Mouse (Mus musculus): ENCODE data around the gene Sppl2c. TPM values are rescaled to one million over a fixed set of nuclear protein-coding genes. Genes with fewer than 3 reads are reported as not detected.
A peak's percentile ranks its signal among the peaks of the same experiment; 100 is the strongest.

Sppl2c gene
- polyA plus RNA-seq, 1 experiment = not detected

DNA sequence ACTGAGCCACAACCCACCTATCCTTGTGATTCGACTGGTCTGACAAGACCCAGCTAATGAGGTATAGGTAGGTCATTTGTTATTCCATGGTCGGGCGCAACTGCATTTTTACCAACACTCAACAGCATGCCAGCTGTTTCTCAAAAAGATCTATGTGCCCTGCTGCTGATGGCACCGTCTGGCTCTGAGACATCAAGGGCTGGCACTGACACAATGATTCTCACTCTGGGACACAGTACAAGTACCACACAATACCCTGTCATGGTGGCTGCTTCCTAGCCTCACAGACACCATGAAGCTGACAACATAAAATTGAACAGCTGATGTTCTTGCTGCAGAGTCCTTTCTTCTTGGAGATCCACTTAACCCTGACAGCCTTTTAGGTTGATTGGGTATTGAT is 34.2 kb downstream of the Sppl2c start:
- WGBS = 75% methylated on average over 4 of the region's 4 CpGs

DNA sequence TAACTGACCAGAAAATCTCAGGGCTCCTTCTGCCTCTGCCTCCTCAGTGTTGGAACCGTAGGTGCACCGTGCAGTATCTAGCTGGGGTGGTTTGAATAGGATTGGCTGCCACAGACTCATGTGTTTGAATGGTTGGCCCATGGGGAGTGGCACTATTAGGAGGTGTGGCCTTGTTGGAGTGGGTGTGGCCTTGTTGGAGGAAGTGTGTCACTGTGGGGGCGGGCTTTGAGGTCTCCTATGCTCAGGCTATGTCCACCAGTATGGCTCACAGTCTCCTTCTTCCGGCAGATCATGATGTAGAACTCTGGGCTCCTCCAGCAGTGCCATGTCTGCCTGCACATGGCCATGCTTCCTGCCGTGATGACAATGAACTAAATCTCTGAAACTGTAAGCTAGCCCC is 35.6 kb downstream of the Sppl2c start:
- H3K4me1 ChIP-seq (ENCODE audit: control insufficient read depth, insufficient read depth, low read length) = no peaks in the 10 kb centered on the region
- H3K4me3 ChIP-seq (replicated peaks; ENCODE audit: extremely low read depth, low read depth, low read length) = no peak overlapping the region
- TF ChIP-seq CTCF (IDR thresholded peaks at IDR 0.05; ENCODE audit: insufficient read depth, low read length) (no peak), POLR2A (IDR thresholded peaks at IDR 0.05; ENCODE audit: borderline replicate concordance, extremely low read depth, low read depth, low read length) (no peak)
- DNase-seq = no peak
- WGBS = 74% methylated on average over 5 of the region's 5 CpGs

More for the DNA sequence above, 34.2 kb downstream of the Sppl2c start:
- H3K4me1 ChIP-seq (ENCODE audit: control insufficient read depth, insufficient read depth, low read length) = no peaks in the 10 kb centered on the region
- DNase-seq = no peak
- H3K4me3 ChIP-seq (replicated peaks; ENCODE audit: extremely low read depth, low read depth, low read length) = no peak overlapping the region
- no peak for TF ChIP-seq POLR2A (IDR thresholded peaks at IDR 0.05; ENCODE audit: borderline replicate concordance, extremely low read depth, low read depth, low read length)
- no peak for TF ChIP-seq CTCF (IDR thresholded peaks at IDR 0.05; ENCODE audit: insufficient read depth, low read length)

DNA sequence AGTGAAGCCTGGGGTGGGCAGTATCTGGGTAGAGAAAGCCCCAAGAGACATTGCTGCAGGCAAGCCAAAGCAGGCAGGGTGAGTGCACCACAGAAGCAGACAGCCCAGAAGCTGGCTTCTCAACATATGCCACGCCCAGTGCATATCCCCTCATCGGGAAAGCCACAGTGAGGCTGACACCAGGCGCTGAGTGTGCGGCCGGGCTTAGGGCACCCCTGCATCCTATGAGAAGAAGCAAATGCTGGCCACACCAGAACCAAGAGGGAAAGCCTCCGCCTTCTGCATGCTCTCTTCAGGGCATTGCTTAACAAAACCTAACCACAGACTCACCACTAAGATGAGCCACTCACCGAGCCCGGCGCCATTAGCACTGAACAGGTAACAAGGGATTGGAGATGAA is 37.2 kb downstream of the Sppl2c start:
- no peak for DNase-seq
- TF ChIP-seq CTCF (IDR thresholded peaks at IDR 0.05; ENCODE audit: insufficient read depth, low read length) = no peak
- TF ChIP-seq POLR2A (IDR thresholded peaks at IDR 0.05; ENCODE audit: borderline replicate concordance, extremely low read depth, low read depth, low read length) = no peak
- WGBS = 76% methylated on average over 9 of the region's 9 CpGs
- Histone ChIP-seq H3K4me1 (ENCODE audit: control insufficient read depth, insufficient read depth, low read length) (no peaks in the 10 kb centered on the region), H3K4me3 (replicated peaks; ENCODE audit: extremely low read depth, low read depth, low read length) (no peak overlapping the region)

DNA sequence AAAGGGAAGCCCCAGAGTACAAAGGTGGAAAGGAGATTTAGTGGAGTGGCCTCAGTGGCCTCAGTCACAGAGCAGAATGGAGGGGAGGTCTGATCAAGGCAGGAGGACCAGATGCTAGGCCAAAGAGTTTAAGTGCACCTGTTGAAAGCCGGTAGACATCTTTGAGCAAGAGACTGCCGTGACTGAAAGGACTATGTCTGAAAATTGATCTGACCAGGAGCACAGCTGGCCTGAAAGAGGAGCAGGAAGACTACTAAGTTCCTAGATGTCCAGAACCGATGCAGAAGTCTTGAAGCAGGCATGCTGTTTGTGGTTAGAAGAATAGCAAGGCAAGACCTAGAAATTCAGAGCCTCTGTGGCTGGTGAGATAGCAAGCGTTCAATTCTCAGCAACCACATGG is 43.3 kb downstream of the Sppl2c start:
- DNase-seq = no peak
- no peak for TF ChIP-seq POLR2A (IDR thresholded peaks at IDR 0.05; ENCODE audit: borderline replicate concordance, extremely low read depth, low read depth, low read length)
- no peak for TF ChIP-seq CTCF (IDR thresholded peaks at IDR 0.05; ENCODE audit: insufficient read depth, low read length)
- Histone ChIP-seq H3K4me3 (replicated peaks; ENCODE audit: extremely low read depth, low read depth, low read length) (no peak overlapping the region), H3K4me1 (ENCODE audit: control insufficient read depth, insufficient read depth, low read length) (peaks cover 3% of the 10 kb centered on the region; the same call in 1 of the 2 replicates)
- 75% methylated on average over 4 of the region's 4 CpGs for WGBS

DNA sequence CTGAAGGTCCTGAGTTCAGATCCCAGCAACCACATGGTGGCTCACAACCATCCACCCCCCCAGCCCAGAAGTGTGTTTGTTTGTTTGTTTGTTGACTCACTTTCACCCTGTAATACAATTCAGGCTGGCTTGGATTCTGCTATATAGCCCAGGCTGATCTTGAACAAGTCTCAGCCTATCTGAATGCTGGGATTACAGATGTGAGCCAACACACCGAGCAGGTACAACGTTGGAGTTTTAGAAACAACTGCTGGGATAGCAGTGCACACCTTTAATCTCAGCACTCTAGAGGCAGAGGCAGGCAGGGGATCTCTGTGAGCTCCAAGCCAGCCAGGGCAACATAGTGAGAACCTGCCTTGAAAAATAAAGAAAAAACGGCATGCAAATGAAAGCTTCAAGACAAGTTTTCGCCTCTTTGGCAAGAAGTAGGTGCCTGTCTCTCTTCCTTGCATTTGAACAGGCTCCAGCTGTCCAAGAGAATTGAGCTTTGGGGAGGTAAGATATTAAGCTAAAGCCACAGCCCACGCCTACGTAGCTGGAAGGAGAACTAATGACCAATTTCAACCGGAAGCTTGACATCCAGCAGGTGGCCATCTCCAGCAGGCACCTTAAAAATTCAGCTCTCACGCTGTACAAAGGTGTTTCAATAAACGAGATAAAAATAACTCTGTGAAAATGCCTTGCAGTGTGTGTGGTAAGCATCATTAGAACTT is 44.1 kb downstream of the Sppl2c start:
- peaks cover 9% of the 10 kb centered on the region for H3K4me1 ChIP-seq (ENCODE audit: control insufficient read depth, insufficient read depth, low read length)
- 8% methylated on average over 9 of the region's 9 CpGs for WGBS
- TF ChIP-seq POLR2A (IDR thresholded peaks at IDR 0.05; ENCODE audit: borderline replicate concordance, extremely low read depth, low read depth, low read length) (no peak), CTCF (IDR thresholded peaks at IDR 0.05; ENCODE audit: insufficient read depth, low read length) (no peak)
- DNase-seq = no peak
- no peak overlapping the region for H3K4me3 ChIP-seq (replicated peaks; ENCODE audit: extremely low read depth, low read depth, low read length)

DNA sequence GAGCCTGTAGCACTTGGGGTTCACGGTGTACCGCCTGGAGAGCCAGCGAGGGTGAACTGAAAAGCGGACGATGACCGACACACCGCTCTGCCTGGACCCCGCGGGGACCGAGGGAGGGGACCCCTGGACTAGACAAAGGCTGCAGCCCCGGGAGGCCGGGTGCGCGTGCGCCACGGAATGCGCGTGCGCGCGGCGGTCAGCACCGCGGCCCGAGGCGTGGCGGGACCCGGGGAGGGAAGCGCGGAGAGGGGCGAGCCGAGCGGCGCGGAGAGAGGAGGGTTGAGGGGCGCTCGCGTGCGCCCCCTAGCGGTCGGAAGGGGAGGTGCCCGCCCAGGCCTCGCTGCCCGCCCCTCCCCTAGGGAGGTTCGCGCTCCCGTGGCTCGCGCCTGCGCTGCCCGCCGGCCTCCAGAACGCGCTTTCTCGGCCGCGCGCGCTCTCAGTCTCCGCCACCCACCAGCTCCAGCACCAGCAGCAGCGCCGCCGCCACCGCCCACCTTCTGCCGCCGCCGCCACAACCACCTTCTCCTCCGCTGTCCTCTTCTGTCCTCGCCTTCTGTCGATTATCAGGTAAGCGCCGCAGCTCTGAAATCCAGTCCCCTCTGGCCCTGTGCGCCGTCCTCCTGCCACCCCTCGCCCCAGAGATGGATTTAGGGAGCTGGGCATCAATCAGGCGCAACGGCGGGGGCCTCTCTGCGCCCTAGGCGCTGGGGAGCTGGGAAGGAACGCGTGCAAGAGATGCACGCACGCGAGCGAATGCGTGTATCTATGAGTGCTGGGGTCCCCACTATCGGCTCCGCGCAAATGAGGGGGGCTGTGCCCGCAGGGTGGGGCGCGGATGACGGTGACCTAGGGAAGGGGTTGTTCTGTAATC is 45.1 kb downstream of the Sppl2c start, which contains the start of gene Mapt:
Gene Mapt, plus strand, starts transcription at position 350 of the 871 bp plus-strand sequence.
- 1% methylated on average over 85 of the region's 94 CpGs for WGBS
- Histone ChIP-seq H3K4me3 (replicated peaks; ENCODE audit: extremely low read depth, low read depth, low read length) (peak within 1 kb of the TSS; percentile 93), H3K4me1 (ENCODE audit: control insufficient read depth, insufficient read depth, low read length) (peaks cover 9% of the 10 kb centered on the region)
- TF ChIP-seq POLR2A (IDR thresholded peaks at IDR 0.05; ENCODE audit: borderline replicate concordance, extremely low read depth, low read depth, low read length) (peak; percentile 69; the same call in 1 of the 2 replicates), CTCF (IDR thresholded peaks at IDR 0.05; ENCODE audit: insufficient read depth, low read length) (peak; percentile 58)
- peak; percentile 86 for DNase-seq

DNA sequence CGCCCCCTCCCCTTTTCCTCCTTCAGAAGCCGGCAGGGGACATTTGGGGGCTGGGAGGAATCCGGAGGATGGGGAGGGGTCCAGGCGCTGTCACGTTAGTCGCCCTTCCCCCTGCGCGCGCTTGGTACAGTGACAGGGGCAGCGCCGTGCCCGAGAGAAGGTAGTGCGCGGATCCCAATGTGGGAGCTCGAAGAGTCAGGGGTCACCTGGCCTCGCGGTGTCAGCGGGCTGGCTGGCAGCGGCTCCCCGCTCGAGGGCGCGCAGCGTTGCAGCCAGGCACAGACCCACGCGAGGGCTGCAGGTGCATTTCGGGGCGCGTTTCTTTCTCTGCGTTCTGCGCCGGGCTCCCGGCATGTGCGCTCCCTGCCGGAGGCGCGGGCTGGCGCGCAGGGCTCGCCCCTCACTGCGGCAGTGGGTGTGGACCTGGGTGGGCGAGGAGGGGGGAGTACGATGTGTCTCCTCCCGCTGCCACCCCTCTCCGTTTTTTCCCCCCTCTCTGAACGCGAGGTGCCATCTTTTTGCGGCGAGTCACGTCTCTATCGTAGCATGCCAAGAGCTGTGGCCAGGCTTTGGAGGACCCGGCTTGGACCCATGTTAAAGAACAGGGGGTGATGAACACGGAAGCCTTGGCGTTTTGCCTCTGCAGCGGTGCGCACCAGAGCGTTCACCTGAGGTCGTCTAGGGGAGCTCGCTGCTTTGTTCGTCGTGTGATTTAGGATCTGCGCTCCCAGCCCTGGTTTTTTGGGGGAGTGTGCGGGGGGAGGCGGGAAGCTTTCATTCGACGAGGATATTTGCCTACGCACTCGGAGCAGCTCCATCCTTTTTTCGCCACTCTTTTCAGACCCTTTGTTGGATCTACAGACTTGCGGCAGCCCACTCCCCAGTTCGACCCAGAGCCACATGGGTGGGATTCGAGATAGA is 46.3 kb downstream of the Sppl2c start:
- peaks cover 14% of the 10 kb centered on the region for H3K4me1 ChIP-seq (ENCODE audit: control insufficient read depth, insufficient read depth, low read length)
- WGBS = 1% methylated on average over 72 of the region's 72 CpGs
- H3K4me3 ChIP-seq (replicated peaks; ENCODE audit: extremely low read depth, low read depth, low read length) = peak overlapping the region; percentile 78
- no peak for TF ChIP-seq CTCF (IDR thresholded peaks at IDR 0.05; ENCODE audit: insufficient read depth, low read length)
- TF ChIP-seq POLR2A (IDR thresholded peaks at IDR 0.05; ENCODE audit: borderline replicate concordance, extremely low read depth, low read depth, low read length) = peak; percentile 40; the same call in 1 of the 2 replicates
- peak; percentile 47 for DNase-seq

DNA sequence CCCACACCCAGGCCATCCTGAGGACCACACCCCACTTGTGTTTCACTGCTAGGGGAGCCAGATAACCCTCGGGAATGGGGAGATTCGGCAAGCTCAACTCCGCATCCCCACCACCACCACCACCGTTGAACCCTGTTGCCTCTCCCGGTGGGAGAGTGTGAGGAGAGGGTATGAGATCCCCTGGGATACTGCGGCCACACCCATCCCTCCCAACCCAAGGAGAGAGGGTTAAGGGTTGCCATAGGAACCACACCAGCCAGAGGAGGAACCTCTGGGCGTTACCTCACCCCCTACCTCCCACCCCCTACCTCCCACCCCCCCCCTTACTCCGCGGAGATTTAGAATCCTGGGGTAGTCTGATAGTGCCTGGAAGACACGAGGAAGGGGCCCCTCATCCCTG is 47.0 kb downstream of the Sppl2c start:
- TF ChIP-seq POLR2A (IDR thresholded peaks at IDR 0.05; ENCODE audit: borderline replicate concordance, extremely low read depth, low read depth, low read length) (no peak), CTCF (IDR thresholded peaks at IDR 0.05; ENCODE audit: insufficient read depth, low read length) (no peak)
- WGBS = 7% methylated on average over 10 of the region's 10 CpGs
- DNase-seq = no peak
- Histone ChIP-seq H3K4me3 (replicated peaks; ENCODE audit: extremely low read depth, low read depth, low read length) (peak overlapping the region; percentile 78), H3K4me1 (ENCODE audit: control insufficient read depth, insufficient read depth, low read length) (peaks cover 16% of the 10 kb centered on the region)
